Mouse (Mus musculus) lung, adult 2 months (tissue): ENCODE data around the gene Wdpcp. TPM values are rescaled to one million over a fixed set of nuclear protein-coding genes. Genes with fewer than 3 reads are reported as not detected.

Source experiments
- DNase-seq: peaks from one replicate; pipeline ENCODE4 v3.0.0; 2022
- H3K4me1 ChIP-seq: fragments of 200-500 bp; 2 replicates; pipeline ENCODE4 v1.6.1; 2011; ENCODE audit warnings: low read length; ENCODE audit not compliant: control insufficient read depth, insufficient read depth
- H3K4me3 ChIP-seq: fragments of 200-500 bp; replicated peaks from 2 replicates; pipeline ENCODE3; 2011; ENCODE audit warnings: low read depth, mild to moderate bottlenecking, control low read depth, low read length; ENCODE audit errors: extremely low read depth
- CTCF ChIP-seq: fragments of 200-500 bp; IDR thresholded peaks from 2 replicates; pipeline ENCODE4 v1.5.1; 2011; ENCODE audit warnings: mild to moderate bottlenecking, low read length, control low read depth; ENCODE audit not compliant: insufficient read depth
- POLR2A ChIP-seq: fragments of 200-500 bp; IDR thresholded peaks from 2 replicates; pipeline ENCODE4 v1.6.1; 2011; ENCODE audit warnings: low read depth, mild to moderate bottlenecking, control low read depth, low read length, borderline replicate concordance; ENCODE audit errors: extremely low read depth
- WGBS: fragments of 180-500 bp; shearing (Covaris S2); methylation state at CpG from one replicate; pipeline ENCODE4 v1.1.7; 2018; 5-methylcytosine and 5-hydroxymethylcytosine counted together
- polyA plus RNA-seq: library from polyadenylated mRNA; depleted of rRNA; stranded (reverse); fragments of >200 nt; gene quantifications from 2 replicates; pipeline ENCODE4 v1.2.3, GENCODE M21; 2012

Gene Wdpcp
- polyA plus RNA-seq, 1 experiment = 6.1 TPM

DNA sequence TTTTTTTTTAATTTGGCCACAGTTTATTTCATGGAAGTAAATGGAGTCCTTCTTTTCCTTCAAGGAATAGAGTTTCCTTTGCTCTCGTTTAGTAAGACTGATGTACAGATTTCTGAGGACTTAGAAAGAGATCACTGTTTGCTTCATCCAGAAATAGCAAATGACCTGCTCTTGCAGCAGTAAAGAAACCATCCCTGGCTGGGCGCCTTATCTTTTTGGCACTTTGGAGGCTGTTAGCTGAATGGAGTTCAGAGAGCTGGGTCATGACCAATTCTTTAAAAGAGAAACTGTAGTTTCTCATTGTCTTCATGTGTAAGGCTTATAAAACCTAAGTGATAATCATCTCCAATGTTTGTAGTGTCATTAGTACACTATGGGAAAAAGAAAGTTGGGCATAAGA lies 67.5 kb downstream of the Wdpcp start:
- DNase-seq = no peak
- WGBS = 28% methylated on average over 2 of the region's 2 CpGs
- no peaks in the 10 kb centered on the region for H3K4me1 ChIP-seq
- H3K4me3 ChIP-seq = no peak overlapping the region
- TF ChIP-seq POLR2A = no peak
- TF ChIP-seq CTCF = no peak

DNA sequence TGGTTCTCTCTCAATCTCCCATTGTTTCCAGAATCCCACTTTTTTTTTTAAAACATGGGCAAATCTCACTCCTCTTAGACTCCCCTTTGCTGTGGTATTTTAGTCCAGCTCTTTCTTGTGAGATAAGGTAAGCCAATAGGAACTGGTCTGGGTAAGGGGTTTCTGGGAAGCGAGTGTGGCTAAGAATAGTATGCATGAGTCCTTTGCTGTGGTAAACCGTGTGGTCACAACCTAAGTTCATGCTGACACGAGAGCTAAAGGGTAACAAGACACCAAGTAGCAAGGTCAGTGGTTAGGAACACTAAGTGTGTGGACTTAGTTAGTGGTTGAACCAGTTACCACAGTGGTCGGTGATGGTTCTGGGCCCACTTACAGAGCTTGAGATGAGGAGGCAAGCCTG lies 72.2 kb downstream of the Wdpcp start:
- WGBS = 76% methylated on average over 4 of the region's 4 CpGs
- TF ChIP-seq POLR2A (no peak), CTCF (no peak)
- H3K4me3 ChIP-seq = no peak overlapping the region
- no peak for DNase-seq
- H3K4me1 ChIP-seq = no peaks in the 10 kb centered on the region

DNA sequence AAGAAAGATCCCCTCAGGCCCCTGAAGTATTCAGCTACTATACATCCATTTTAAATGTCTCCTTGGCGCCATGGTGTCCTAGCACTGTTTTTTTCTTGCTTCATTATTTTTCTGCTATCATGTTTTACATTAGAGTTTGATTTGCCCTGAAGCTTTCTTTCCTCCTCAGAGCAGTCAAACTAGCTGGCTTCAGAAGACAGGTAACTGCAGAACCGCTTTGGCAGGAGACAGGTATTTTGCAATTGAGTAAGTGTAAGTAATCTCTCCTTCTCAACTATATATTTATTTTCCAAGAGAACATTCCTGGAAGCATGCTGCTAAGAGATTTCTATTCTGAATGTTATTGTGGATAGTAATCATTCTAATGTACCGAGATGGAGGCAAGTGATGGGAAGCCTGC lies 74.1 kb downstream of the Wdpcp start:
- no peak for TF ChIP-seq CTCF
- TF ChIP-seq POLR2A = no peak
- no peak for DNase-seq
- 75% methylated on average over 3 of the region's 3 CpGs for WGBS
- Histone ChIP-seq H3K4me3 (no peak overlapping the region), H3K4me1 (no peaks in the 10 kb centered on the region)

DNA sequence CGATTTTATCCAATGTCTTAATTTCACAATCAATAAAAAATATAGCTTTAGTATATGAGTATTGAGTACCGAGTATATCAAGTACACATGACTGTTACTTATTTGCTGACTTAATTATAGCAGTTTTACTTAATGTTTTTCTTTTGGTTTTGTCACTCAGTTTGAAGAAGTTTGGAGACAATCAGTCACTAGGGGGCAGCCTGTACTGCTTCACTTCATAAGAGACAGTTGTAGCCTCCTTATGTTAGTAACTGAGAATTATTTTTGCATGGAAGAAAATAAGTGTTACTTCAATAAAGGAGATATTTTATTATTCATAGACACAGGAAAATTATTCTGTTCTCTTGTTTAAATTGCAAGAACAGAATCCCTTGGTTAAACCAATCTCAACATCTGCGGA lies 87.0 kb downstream of the Wdpcp start:
- DNase-seq = no peak
- WGBS = 73% methylated on average over 3 of the region's 3 CpGs
- TF ChIP-seq CTCF (no peak), POLR2A (no peak)
- Histone ChIP-seq H3K4me3 (no peak overlapping the region), H3K4me1 (no peaks in the 10 kb centered on the region)

DNA sequence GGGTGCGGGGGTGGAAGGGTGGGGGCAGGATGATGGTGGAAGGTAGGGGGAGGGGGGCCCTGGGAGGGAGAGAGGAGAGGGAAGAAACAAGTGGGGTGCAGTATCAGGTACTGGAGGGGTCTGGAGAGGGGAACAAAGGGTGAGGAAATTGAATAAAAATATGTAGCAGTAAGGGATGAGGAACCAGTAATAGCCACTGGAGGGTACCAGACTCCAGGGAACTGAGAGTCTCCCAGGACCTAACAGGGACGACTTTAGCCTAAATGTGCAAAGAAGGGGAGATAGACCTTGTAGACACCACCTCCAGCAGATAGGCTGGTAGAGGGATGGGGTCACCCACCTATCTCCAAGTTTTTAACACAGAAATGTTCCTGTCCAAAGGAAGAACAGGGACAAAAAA lies 105.0 kb downstream of the Wdpcp start:
- no peak for TF ChIP-seq CTCF
- no peak for TF ChIP-seq POLR2A
- Histone ChIP-seq H3K4me1 (no peaks in the 10 kb centered on the region), H3K4me3 (no peak overlapping the region)
- DNase-seq = no peak
- WGBS = 63% methylated on average over 2 of the region's 2 CpGs

DNA sequence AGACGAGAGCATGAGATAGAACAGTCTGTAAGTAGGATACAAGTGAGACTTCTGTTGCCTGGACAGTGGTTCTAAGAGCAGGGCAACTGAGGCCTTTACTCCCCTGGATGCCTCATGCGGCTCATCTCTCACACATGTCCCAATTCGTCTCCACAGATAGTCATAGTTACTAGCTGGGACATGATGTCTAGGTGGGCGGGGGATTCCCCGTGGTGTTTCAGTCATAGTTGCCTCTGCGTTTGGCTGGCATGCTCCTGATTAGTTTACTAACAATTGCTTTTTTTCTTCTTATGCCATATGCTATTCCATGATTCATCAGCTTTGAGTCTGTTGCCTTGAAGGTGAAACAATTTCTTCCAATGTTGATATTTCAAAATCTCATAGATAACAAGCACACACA lies 116.4 kb downstream of the Wdpcp start:
- DNase-seq = no peak
- WGBS = 77% methylated on average over 6 of the region's 6 CpGs
- no peak overlapping the region for H3K4me3 ChIP-seq
- no peaks in the 10 kb centered on the region for H3K4me1 ChIP-seq
- no peak for TF ChIP-seq POLR2A
- no peak for TF ChIP-seq CTCF

DNA sequence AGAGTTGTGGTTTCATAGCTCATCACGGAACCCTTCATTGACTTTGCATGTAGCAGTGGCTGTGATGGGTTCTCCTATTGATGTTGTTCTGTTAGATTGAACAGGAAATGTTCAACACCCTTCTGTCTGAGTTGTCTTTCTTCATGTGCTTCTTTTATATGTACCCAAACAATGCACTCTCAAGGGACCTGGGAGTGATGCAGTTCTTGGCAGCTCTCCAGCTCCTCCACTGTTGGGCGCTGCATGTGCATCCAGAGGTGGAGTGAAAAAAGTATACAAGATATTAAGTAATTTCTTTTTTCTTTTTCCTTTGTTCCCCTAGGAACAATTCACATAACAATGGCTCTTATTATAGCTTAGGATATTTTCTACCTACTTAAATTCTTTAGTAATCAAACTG lies 118.7 kb downstream of the Wdpcp start:
- no peak overlapping the region for H3K4me3 ChIP-seq
- no peak for TF ChIP-seq POLR2A
- no peak for TF ChIP-seq CTCF
- DNase-seq = no peak
- WGBS = 72% methylated on average over 2 of the region's 2 CpGs
- H3K4me1 ChIP-seq = no peaks in the 10 kb centered on the region

DNA sequence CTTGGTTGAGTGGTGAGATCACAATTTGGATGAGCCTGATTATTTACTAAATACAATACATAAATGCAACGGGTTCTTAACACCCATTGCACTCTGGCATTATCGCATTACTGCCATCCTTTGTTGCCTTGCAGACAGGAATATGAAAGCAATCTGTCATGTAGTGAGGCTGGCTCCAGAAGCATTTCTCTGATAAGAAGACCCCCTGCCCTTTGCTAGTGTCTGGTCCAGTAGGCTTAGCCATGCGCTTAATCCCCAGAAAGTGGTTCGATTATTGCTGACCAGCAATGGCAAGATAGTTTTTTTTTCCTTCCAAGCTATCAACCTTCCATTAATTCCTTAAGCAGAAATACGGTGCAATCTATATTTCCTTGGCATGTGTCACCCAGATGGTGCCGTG lies 122.1 kb downstream of the Wdpcp start:
- WGBS = 75% methylated on average over 6 of the region's 6 CpGs
- no peak overlapping the region for H3K4me3 ChIP-seq
- DNase-seq = no peak
- TF ChIP-seq POLR2A = no peak
- TF ChIP-seq CTCF = no peak
- no peaks in the 10 kb centered on the region for H3K4me1 ChIP-seq

DNA sequence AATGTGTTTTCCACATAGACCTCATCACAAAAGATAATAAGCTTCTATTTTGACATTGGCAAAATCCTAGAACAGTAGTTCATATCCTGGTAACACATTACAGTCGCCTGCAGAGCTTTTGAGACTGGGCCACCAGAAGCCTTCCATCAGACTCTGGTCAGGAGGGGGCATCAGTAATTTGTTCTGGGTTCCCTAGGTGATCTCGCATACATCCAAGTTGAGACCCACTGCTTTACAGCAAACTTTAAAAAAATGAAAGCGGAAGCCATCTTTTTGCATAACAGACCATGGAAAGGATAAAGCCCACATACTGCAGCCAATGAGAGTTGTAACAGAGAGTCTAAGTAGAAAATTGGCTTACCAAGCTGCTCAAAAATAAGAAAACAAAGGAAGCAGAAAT lies 125.6 kb downstream of the Wdpcp start:
- no peak overlapping the region for H3K4me3 ChIP-seq
- WGBS = 85% methylated on average over 3 of the region's 3 CpGs
- no peaks in the 10 kb centered on the region for H3K4me1 ChIP-seq
- no peak for DNase-seq
- TF ChIP-seq CTCF (no peak), POLR2A (no peak)

DNA sequence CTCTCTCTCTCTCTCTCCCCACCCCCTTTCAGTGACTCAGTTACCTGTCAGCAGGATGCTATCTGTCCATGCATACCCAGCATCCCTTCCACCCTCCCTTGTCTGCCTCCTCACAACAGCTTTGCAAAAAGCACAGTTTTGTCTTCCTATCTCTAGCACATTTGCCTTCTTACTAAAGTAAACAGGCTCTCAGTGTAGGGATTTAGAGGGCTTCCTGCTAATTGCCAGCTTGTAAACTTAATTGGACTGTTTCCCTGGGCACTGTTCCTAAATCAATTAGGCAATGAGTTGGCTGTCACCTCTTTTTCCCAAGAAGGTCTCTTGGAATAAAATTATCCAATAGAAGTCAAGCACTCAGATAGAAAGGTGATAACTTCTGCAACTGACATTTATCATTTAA lies 141.5 kb downstream of the Wdpcp start:
- no peak for DNase-seq
- no peak overlapping the region for H3K4me3 ChIP-seq
- no peaks in the 10 kb centered on the region for H3K4me1 ChIP-seq
- TF ChIP-seq POLR2A (no peak), CTCF (no peak)

DNA sequence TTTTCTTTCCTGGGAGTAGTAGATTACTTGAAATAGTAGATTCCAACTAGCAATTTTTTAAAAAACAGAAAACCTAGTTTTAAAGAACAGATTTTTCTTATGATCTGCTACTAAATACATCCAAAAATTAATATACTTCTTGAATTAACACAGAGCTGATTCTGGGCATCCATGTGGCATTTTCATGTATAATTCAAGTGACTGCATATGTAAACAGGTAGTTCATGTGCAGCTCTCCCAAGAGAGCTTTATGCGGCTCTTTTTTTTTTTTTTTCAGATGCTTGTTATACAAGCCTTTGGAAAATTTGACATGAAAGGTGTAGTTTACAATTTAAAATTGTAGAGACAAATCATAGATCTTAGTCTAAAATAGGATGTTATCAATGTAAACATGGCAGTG lies 142.0 kb downstream of the Wdpcp start:
- WGBS = 94% methylated on average over 1 of the region's 1 CpGs
- H3K4me1 ChIP-seq = no peaks in the 10 kb centered on the region

More for the DNA sequence above, 142.0 kb downstream of the Wdpcp start:
- no peak for DNase-seq
- no peak overlapping the region for H3K4me3 ChIP-seq
- TF ChIP-seq POLR2A = no peak
- TF ChIP-seq CTCF = no peak
